Mouse (Mus musculus) megakaryocyte, embryonic 14.5 days (primary cell): ENCODE measurements around the gene Wdr60.

Experiments used
- FLI1 ChIP-seq: IDR thresholded peaks from 2 replicates; pipeline ENCODE4 v1.6.1; 2012; ENCODE audit warnings: low read length, inconsistent platforms, mixed read lengths
- GATA1 ChIP-seq: IDR thresholded peaks from 3 replicates; pipeline ENCODE4 v1.6.1; 2012; ENCODE audit warnings: mixed read lengths, low read length, inconsistent platforms, borderline replicate concordance

DNA sequence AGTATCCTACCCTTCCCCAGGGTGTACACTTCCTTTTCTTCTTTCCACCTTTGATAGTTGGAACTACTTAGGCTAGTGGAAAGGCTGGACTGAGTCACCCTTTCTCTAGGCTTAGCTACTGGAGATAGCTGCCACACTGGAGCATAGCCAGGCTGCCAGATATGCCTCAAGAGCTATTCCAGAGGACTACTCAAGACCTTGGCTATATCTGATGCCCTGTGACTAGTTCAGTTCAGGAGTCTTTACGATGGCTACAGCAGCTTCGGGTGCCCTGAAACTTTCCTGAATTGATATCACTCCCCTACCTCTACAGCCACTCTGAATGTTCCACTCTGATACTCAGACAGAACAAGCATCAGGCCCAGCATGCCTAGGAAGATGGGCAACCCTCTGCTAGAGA is 1.9 kb upstream of the Wdr60 start:
- TF ChIP-seq FLI1 (no peak), GATA1 (no peak)
